Mouse (Mus musculus) midbrain, postnatal 0 days (tissue): ENCODE measurements around the gene Tex14. TPM values are rescaled to one million over a fixed set of nuclear protein-coding genes. Genes with fewer than 3 reads are reported as not detected.
"Not testable (repeated sequence)": the region's sequence is repeated elsewhere in the genome, so short reads cannot be mapped to it uniquely, and the experiment has no call there.

Experiments
- ATAC-seq: fragments of 200-750 bp; cut with Nextera tagmentation; 2 replicates; pipeline ENCODE4 v1.8.0; 2017; ENCODE audit warnings: moderate number of reproducible peaks, mild to moderate bottlenecking, moderate TSS enrichment, moderate library complexity; ENCODE audit not compliant: low FRiP score
- DNase-seq: peaks from one replicate; pipeline ENCODE4 v3.0.0-alpha.2; 2015; ENCODE audit warnings: low spot score
- H3K27ac ChIP-seq: fragments of 300-500 bp; sonication (generic); 2 replicates; pipeline ENCODE4 v1.5.1; 2014; ENCODE audit warnings: low read depth, mild to moderate bottlenecking, low read length, mixed read lengths
- H3K27me3 ChIP-seq: fragments of 300-500 bp; sonication (generic); 2 replicates; pipeline ENCODE4 v1.6.1; 2014; ENCODE audit warnings: low read length, control low read depth, mixed read lengths; ENCODE audit not compliant: insufficient read depth
- H3K36me3 ChIP-seq: fragments of 300-500 bp; sonication (generic); 2 replicates; pipeline ENCODE4 v1.6.1; 2014; ENCODE audit warnings: low read length, control low read depth, mixed read lengths; ENCODE audit not compliant: insufficient read depth
- H3K4me1 ChIP-seq: fragments of 300-500 bp; sonication (generic); 2 replicates; pipeline ENCODE4 v1.6.1; 2014; ENCODE audit warnings: mild to moderate bottlenecking, control low read depth, antibody characterized with exemption, low read length, mixed read lengths; ENCODE audit not compliant: insufficient read depth
- H3K4me2 ChIP-seq: fragments of 300-500 bp; sonication (generic); 2 replicates; pipeline ENCODE4 v1.6.1; 2014; ENCODE audit warnings: low read depth, mild to moderate bottlenecking, low read length, mixed read lengths; ENCODE audit not compliant: poor library complexity, severe bottlenecking
- H3K4me3 ChIP-seq: fragments of 300-500 bp; sonication (generic); 2 replicates; pipeline ENCODE4 v1.5.1; 2014; ENCODE audit warnings: low read depth, mild to moderate bottlenecking, low read length, moderate library complexity
- H3K9ac ChIP-seq: fragments of 300-500 bp; sonication (generic); replicated peaks from 2 replicates; pipeline ENCODE4 v1.6.1; 2014; ENCODE audit warnings: mild to moderate bottlenecking, low read length, moderate library complexity, mixed read lengths; ENCODE audit not compliant: poor library complexity, severe bottlenecking
- H3K9me3 ChIP-seq: fragments of 300-500 bp; sonication (generic); 2 replicates; pipeline ENCODE4 v1.6.1; 2016; ENCODE audit warnings: low read length, control low read depth
- CTCF ChIP-seq: IDR thresholded peaks from 2 replicates; pipeline ENCODE4 v1.5.1; 2016; ENCODE audit warnings: antibody characterized with exemption, mild to moderate bottlenecking
- WGBS: fragments of 180-500 bp; shearing (Covaris S2); extraction: QIAGEN DNeasy Blood & Tissue Kit; methylation state at CpG from one replicate; pipeline ENCODE4 v1.1.7; 2014; 5-methylcytosine and 5-hydroxymethylcytosine counted together
- polyA plus RNA-seq: library from polyadenylated mRNA; unstranded; fragments of >200 nt; fragmentation: Nextera tagmentation; extraction: Ambion mirVana; gene quantifications from 2 replicates; pipeline ENCODE4 v1.2.1, GENCODE M21; 2015
- total RNA-seq: library from RNA; depleted of rRNA; stranded (reverse); fragments of >200 nt; gene quantifications from 2 replicates; pipeline ENCODE4 v1.2.3, GENCODE M21; 2014

Tex14 gene
- total and polyA plus RNA-seq, 2 experiments from 2014 or later: 0.35 to 0.66 TPM

DNA sequence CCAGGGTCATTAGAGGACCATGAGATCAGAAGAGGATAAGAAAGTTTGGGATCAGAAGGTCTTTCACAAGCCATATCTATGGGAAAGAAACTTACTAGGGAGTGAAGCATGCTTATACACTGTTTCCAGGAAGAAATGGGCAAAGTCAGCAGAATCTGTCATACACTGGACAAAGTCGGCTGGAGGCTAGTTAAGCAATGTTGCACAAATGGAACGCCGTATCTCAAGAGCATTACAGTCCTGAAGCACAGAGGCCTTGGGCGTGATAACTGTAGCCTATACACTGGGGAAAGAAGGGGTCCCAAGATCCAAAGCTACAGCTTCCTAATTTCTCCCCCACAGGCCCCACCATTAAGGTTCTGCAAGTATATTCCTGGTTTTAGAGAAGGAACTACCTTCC, 51.1 kb downstream of the Tex14 start:
- ATAC-seq (no peak), DNase-seq (no peak)
- H3K36me3 ChIP-seq: no peaks in the 10 kb centered on the region
- H3K27me3 ChIP-seq: no peaks in the 10 kb centered on the region
- no peak overlapping the region for H3K4me2 ChIP-seq
- no peak overlapping the region for H3K27ac ChIP-seq
- H3K9ac ChIP-seq: no peak overlapping the region
- TF ChIP-seq CTCF: no peak
- 89% methylated on average over 4 of the region's 4 CpGs for WGBS
- H3K4me1 ChIP-seq: no peaks in the 10 kb centered on the region
- H3K4me3 ChIP-seq: no peak overlapping the region
- no peaks in the 10 kb centered on the region for H3K9me3 ChIP-seq

DNA sequence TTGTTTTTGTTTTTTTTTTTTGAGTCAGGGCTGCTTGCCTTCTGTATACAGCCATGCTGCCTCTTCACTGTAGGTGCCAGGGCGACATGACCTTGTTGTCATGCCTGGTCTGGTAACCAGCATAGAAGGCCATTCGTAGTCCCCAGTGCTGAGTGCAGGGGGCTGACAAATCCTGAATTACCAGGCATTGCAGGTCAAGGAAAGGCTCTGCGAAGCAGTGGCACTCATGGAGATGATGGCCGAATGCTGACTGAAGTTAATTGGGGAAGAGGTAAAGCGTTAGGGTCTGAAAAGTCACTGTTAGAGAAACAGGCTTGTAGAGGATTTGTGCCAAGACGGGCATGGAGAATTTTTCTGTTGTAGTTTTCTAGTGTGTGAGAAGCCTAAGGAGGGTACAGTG, 55.7 kb downstream of the Tex14 start:
- H3K27ac ChIP-seq: no peak overlapping the region
- ATAC-seq (no peak), DNase-seq (no peak)
- H3K4me2 ChIP-seq: no peak overlapping the region
- no peak overlapping the region for H3K4me3 ChIP-seq
- H3K9me3 ChIP-seq: no peaks in the 10 kb centered on the region
- H3K36me3 ChIP-seq: no peaks in the 10 kb centered on the region
- H3K4me1 ChIP-seq: no peaks in the 10 kb centered on the region
- H3K9ac ChIP-seq: no peak overlapping the region
- 88% methylated on average over 6 of the region's 6 CpGs for WGBS
- TF ChIP-seq CTCF: no peak
- H3K27me3 ChIP-seq: no peaks in the 10 kb centered on the region

DNA sequence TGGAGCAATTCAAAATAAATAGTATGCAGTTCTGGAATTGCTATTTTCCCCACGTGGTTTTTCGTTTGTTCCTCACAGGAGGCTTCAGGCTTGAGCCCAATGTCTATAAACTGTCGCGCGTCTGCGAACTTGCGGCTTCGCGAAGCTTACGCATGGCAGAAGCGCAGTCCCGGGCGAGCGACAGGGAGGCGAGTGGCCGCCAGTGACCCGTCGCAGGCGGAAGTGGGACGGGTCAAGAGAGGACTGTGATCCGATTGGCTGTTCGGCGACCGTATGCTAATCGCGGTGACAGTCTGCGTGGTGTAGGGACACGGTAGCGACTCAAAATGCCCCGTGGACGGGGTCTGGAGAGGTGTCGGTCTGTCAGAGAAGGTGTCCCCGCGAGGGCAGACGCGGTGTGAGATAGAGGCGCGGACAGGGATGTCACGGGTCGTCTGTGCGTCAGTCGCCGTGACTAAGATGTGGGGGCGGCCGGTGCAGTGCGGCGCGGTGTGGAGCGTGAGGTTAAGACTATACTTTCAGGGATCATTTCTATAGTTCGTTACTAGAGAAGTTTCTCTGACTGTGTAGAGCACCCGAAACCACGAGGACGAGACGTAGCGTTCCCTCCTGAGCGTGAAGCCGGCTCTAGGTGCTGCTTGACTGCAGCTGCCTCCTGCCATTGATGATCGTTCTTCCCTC, 57.1 kb downstream of the Tex14 start:
- not testable (repeated sequence) for H3K27me3 ChIP-seq, H3K36me3 ChIP-seq, H3K27ac ChIP-seq, H3K9me3 ChIP-seq, H3K9ac ChIP-seq, H3K4me1 ChIP-seq
- H3K4me3 ChIP-seq: peak overlapping the region; percentile 23; the same call in 1 of the 2 replicates
- DNase-seq: peak; percentile 70
- ATAC-seq: peak; percentile 99
- H3K4me2 ChIP-seq: peak overlapping the region; percentile 34
- under 1% methylated on average over 21 of the region's 58 CpGs for WGBS

DNA sequence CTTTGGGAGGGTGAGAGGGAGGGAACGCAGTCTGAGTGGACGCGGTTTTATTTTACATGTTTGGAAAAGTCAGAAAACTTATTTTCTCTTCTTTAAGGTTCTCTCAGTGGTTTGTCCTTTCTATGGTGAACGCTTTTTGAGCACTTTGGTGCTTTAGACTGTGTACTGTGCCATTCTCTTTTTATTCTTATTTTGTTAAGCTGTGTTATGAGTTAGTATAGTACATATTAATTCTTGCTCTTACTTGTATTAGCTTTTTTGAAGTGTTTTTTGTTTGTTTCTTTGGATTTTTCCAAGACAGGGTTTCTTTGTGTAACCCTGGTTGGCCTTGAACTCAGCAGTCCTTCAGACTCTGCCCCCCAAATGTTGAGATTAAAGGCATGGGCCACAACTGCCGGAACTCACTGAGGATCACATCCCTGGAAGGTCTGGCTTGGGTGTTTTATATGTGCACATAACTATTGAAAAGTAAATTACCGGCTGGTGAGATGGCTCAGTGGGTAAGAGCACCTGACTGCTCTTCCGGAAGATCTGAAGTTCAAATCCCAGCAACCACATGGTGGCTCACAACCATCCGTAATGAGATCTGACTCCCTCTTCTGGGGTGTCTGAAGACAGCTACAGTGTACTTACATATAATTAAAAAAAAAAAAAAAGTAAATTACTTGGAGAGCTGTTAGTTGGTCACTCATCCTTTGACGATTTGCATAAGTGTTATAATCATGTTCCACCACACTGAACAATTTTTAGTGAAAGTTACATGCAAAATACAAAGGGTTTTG, 57.8 kb downstream of the Tex14 start:
- no peak overlapping the region for H3K9ac ChIP-seq
- no peak overlapping the region for H3K27ac ChIP-seq
- no peak overlapping the region for H3K4me2 ChIP-seq
- no peak overlapping the region for H3K4me3 ChIP-seq
- peak; percentile 70 for DNase-seq
- H3K9me3 ChIP-seq: no peaks in the 10 kb centered on the region
- H3K4me1 ChIP-seq: no peaks in the 10 kb centered on the region
- WGBS: 8% methylated on average over 9 of the region's 9 CpGs
- no peaks in the 10 kb centered on the region for H3K27me3 ChIP-seq
- H3K36me3 ChIP-seq: no peaks in the 10 kb centered on the region
- peak; percentile 77; the same call in 1 of the 2 replicates for ATAC-seq
- no peak for TF ChIP-seq CTCF

DNA sequence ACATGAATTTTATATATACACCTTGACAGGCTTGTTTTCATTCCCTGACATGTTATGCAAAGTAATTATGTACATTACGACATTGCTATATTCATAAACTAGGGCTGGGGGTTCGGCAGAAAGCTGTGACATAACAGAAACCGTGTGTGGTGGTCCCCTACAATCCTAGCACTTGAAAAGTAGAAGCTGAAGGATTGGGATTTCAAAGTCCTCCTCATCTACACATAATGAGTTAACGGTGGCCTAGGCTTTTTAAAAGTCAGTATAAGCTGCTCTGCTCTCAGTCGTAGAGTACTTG, 58.3 kb downstream of the Tex14 start:
- Histone ChIP-seq H3K4me3 (no peak overlapping the region), H3K27me3 (no peaks in the 10 kb centered on the region), H3K4me2 (no peak overlapping the region), H3K27ac (no peak overlapping the region), H3K4me1 (no peaks in the 10 kb centered on the region), H3K36me3 (no peaks in the 10 kb centered on the region), H3K9ac (no peak overlapping the region), H3K9me3 (no peaks in the 10 kb centered on the region)
- DNase-seq (no peak), ATAC-seq (no peak)
- WGBS: 51% methylated on average over 5 of the region's 5 CpGs
- no peak for TF ChIP-seq CTCF

DNA sequence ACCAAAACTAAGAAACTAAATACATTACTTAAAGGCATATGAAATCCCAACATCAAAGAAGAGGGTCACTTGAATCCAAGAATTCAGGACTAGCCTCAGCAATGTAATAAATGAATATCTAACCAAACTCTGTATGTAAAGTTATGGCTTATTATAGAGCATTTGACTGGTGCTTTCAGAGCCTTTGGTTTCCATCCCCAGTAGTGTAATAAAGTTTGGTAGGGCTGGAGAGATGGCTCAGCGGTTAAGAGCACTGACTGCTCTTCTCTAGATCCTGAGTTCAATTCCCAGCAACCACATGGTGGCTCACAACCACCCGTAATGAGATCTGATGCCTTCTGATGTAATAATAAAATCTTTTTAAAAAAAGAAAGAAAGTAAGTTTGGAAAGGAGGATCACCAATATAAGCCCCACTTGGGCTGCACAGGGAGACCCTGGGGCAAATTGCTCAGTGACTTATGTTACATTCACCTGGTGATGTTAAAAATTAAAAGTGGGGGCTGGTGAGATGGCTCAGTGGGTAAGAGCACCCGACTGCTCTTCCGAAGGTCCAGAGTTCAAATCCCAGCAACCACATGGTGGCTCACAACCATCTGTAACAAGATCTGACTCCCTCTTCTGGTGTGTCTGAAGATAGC, 59.0 kb downstream of the Tex14 start:
- not testable (repeated sequence) for H3K4me3 ChIP-seq, DNase-seq, H3K4me1 ChIP-seq, H3K9me3 ChIP-seq, H3K4me2 ChIP-seq, H3K27ac ChIP-seq, ATAC-seq, H3K36me3 ChIP-seq, H3K27me3 ChIP-seq, H3K9ac ChIP-seq
- WGBS: 84% methylated on average over 4 of the region's 4 CpGs
